Mouse (Mus musculus): ENCODE results near the gene Ttc37. TPM values are rescaled to one million over a fixed set of nuclear protein-coding genes. Genes with fewer than 3 reads are reported as not detected.

Gene Ttc37
- polyA plus RNA-seq, 1 experiment from 2014 or later = 15.9 TPM

- no peak overlapping the region for H3K4me3 ChIP-seq
- H3K27ac ChIP-seq = no peak overlapping the region
- no peaks in the 10 kb centered on the region for H3K9me3 ChIP-seq
- WGBS = 96% methylated on average over 2 of the region's 2 CpGs
- H3K27me3 ChIP-seq (ENCODE audit: poor library complexity, severe bottlenecking) = no peaks in the 10 kb centered on the region
- peaks cover 10% of the 10 kb centered on the region for H3K4me1 ChIP-seq
- peaks cover 20% of the 10 kb centered on the region for H3K36me3 ChIP-seq (replicated peaks)
- DNase-seq (ENCODE audit: extremely low spot score, low spot score) = no peak
Observed at GRCm38 (mm10) chr13:76101989-76102388, 3.5 kb downstream of the Ttc37 start.

GRCm38 (mm10) chr13:76109069-76109824 lies 10.7 kb downstream of the Ttc37 start:
- H3K9me3 ChIP-seq = no peaks in the 10 kb centered on the region
- 94% methylated on average over 18 of the region's 18 CpGs for WGBS
- DNase-seq (ENCODE audit: extremely low spot score, low spot score) = no peak
- H3K27ac ChIP-seq = no peak overlapping the region
- no peaks in the 10 kb centered on the region for H3K27me3 ChIP-seq (ENCODE audit: poor library complexity, severe bottlenecking)
- peaks cover 58% of the 10 kb centered on the region for H3K36me3 ChIP-seq (replicated peaks)
- no peaks in the 10 kb centered on the region for H3K4me1 ChIP-seq
- H3K4me3 ChIP-seq = no peak overlapping the region

- DNase-seq (ENCODE audit: extremely low spot score, low spot score) = no peak
- WGBS = 95% methylated on average over 4 of the region's 4 CpGs
- Histone ChIP-seq H3K36me3 (replicated peaks) (peaks cover 85% of the 10 kb centered on the region), H3K27ac (no peak overlapping the region), H3K4me3 (no peak overlapping the region), H3K9me3 (no peaks in the 10 kb centered on the region), H3K4me1 (no peaks in the 10 kb centered on the region), H3K27me3 (ENCODE audit: poor library complexity, severe bottlenecking) (no peaks in the 10 kb centered on the region)
Observed at GRCm38 (mm10) chr13:76128799-76129198, 30.3 kb downstream of the Ttc37 start.

GRCm38 (mm10) chr13:76132415-76132814 lies 33.9 kb downstream of the Ttc37 start:
- no peaks in the 10 kb centered on the region for H3K9me3 ChIP-seq
- H3K27me3 ChIP-seq (ENCODE audit: poor library complexity, severe bottlenecking) = no peaks in the 10 kb centered on the region
- DNase-seq (ENCODE audit: extremely low spot score, low spot score) = no peak
- H3K27ac ChIP-seq = no peak overlapping the region
- H3K4me1 ChIP-seq = no peaks in the 10 kb centered on the region
- 90% methylated on average over 4 of the region's 4 CpGs for WGBS
- no peak overlapping the region for H3K4me3 ChIP-seq
- H3K36me3 ChIP-seq (replicated peaks) = peaks cover 78% of the 10 kb centered on the region

- peaks cover 72% of the 10 kb centered on the region for H3K36me3 ChIP-seq (replicated peaks)
- H3K4me1 ChIP-seq = no peaks in the 10 kb centered on the region
- H3K27me3 ChIP-seq (ENCODE audit: poor library complexity, severe bottlenecking) = no peaks in the 10 kb centered on the region
- no peak for DNase-seq (ENCODE audit: extremely low spot score, low spot score)
- H3K27ac ChIP-seq = no peak overlapping the region
- no peak overlapping the region for H3K4me3 ChIP-seq
- WGBS = 92% methylated on average over 3 of the region's 3 CpGs
- H3K9me3 ChIP-seq = no peaks in the 10 kb centered on the region
Observed at GRCm38 (mm10) chr13:76138862-76139261, 40.3 kb downstream of the Ttc37 start.

GRCm38 (mm10) chr13:76141117-76141808 lies 42.7 kb downstream of the Ttc37 start:
- H3K27me3 ChIP-seq (ENCODE audit: poor library complexity, severe bottlenecking) = no peaks in the 10 kb centered on the region
- 91% methylated on average over 12 of the region's 12 CpGs for WGBS
- no peak overlapping the region for H3K27ac ChIP-seq
- DNase-seq (ENCODE audit: extremely low spot score, low spot score) = no peak
- H3K4me3 ChIP-seq = no peak overlapping the region
- no peaks in the 10 kb centered on the region for H3K9me3 ChIP-seq
- H3K36me3 ChIP-seq (replicated peaks) = peaks cover 62% of the 10 kb centered on the region
- H3K4me1 ChIP-seq = no peaks in the 10 kb centered on the region

GRCm38 (mm10) chr13:76150483-76150882 lies 51.9 kb downstream of the Ttc37 start:
- H3K27ac ChIP-seq = no peak overlapping the region
- no peak for DNase-seq (ENCODE audit: extremely low spot score, low spot score)
- no peaks in the 10 kb centered on the region for H3K27me3 ChIP-seq (ENCODE audit: poor library complexity, severe bottlenecking)
- WGBS = 93% methylated on average over 5 of the region's 5 CpGs
- H3K4me3 ChIP-seq = no peak overlapping the region
- no peaks in the 10 kb centered on the region for H3K4me1 ChIP-seq
- H3K36me3 ChIP-seq (replicated peaks) = peaks cover 60% of the 10 kb centered on the region
- no peaks in the 10 kb centered on the region for H3K9me3 ChIP-seq

GRCm38 (mm10) chr13:76157099-76157498 lies 58.6 kb downstream of the Ttc37 start:
- no peak for DNase-seq (ENCODE audit: extremely low spot score, low spot score)
- H3K9me3 ChIP-seq = no peaks in the 10 kb centered on the region
- WGBS = 96% methylated on average over 3 of the region's 3 CpGs
- H3K27ac ChIP-seq = no peak overlapping the region
- no peaks in the 10 kb centered on the region for H3K27me3 ChIP-seq (ENCODE audit: poor library complexity, severe bottlenecking)
- no peak overlapping the region for H3K4me3 ChIP-seq
- peaks cover 77% of the 10 kb centered on the region for H3K36me3 ChIP-seq (replicated peaks)
- no peaks in the 10 kb centered on the region for H3K4me1 ChIP-seq

GRCm38 (mm10) chr13:76157508-76157907 lies 59.0 kb downstream of the Ttc37 start:
- WGBS = 95% methylated on average over 1 of the region's 1 CpGs
- Histone ChIP-seq H3K27me3 (ENCODE audit: poor library complexity, severe bottlenecking) (no peaks in the 10 kb centered on the region), H3K9me3 (no peaks in the 10 kb centered on the region), H3K36me3 (replicated peaks) (peaks cover 79% of the 10 kb centered on the region), H3K4me1 (no peaks in the 10 kb centered on the region), H3K4me3 (no peak overlapping the region), H3K27ac (no peak overlapping the region)
- DNase-seq (ENCODE audit: extremely low spot score, low spot score) = no peak

- 88% methylated on average over 2 of the region's 2 CpGs for WGBS
- DNase-seq (ENCODE audit: extremely low spot score, low spot score) = no peak
- Histone ChIP-seq H3K27ac (no peak overlapping the region), H3K4me3 (no peak overlapping the region), H3K36me3 (replicated peaks) (peaks cover 84% of the 10 kb centered on the region), H3K27me3 (ENCODE audit: poor library complexity, severe bottlenecking) (no peaks in the 10 kb centered on the region), H3K4me1 (no peaks in the 10 kb centered on the region), H3K9me3 (no peaks in the 10 kb centered on the region)
Observed at GRCm38 (mm10) chr13:76160587-76160986, 62.1 kb downstream of the Ttc37 start.

GRCm38 (mm10) chr13:76174297-76174696 lies 75.8 kb downstream of the Ttc37 start:
- Histone ChIP-seq H3K4me3 (no peak overlapping the region), H3K27ac (no peak overlapping the region), H3K27me3 (ENCODE audit: poor library complexity, severe bottlenecking) (no peaks in the 10 kb centered on the region), H3K9me3 (peaks cover 10% of the 10 kb centered on the region), H3K36me3 (replicated peaks) (peaks cover 43% of the 10 kb centered on the region), H3K4me1 (no peaks in the 10 kb centered on the region)
- no peak for DNase-seq (ENCODE audit: extremely low spot score, low spot score)

- H3K4me1 ChIP-seq = no peaks in the 10 kb centered on the region
- H3K4me3 ChIP-seq = no peak overlapping the region
- WGBS = 90% methylated on average over 5 of the region's 5 CpGs
- H3K36me3 ChIP-seq (replicated peaks) = peaks cover 54% of the 10 kb centered on the region
- H3K27ac ChIP-seq = no peak overlapping the region
- no peaks in the 10 kb centered on the region for H3K27me3 ChIP-seq (ENCODE audit: poor library complexity, severe bottlenecking)
- H3K9me3 ChIP-seq = peaks cover 10% of the 10 kb centered on the region
- no peak for DNase-seq (ENCODE audit: extremely low spot score, low spot score)
Observed at GRCm38 (mm10) chr13:76178700-76179099, 80.2 kb downstream of the Ttc37 start.

- DNase-seq (ENCODE audit: extremely low spot score, low spot score) = no peak
- Histone ChIP-seq H3K27me3 (ENCODE audit: poor library complexity, severe bottlenecking) (no peaks in the 10 kb centered on the region), H3K9me3 (no peaks in the 10 kb centered on the region), H3K27ac (no peak overlapping the region), H3K4me1 (no peaks in the 10 kb centered on the region), H3K36me3 (replicated peaks) (peaks cover 53% of the 10 kb centered on the region), H3K4me3 (no peak overlapping the region)
- 97% methylated on average over 5 of the region's 5 CpGs for WGBS
Observed at GRCm38 (mm10) chr13:76187651-76188050, 89.1 kb downstream of the Ttc37 start.
